Mouse (Mus musculus): ENCODE data around the gene Tmem138. TPM values are rescaled to one million over a fixed set of nuclear protein-coding genes. Genes with fewer than 3 reads are reported as not detected.

The Tmem138 gene
- 35.0 and 37.4 TPM in 2 replicates for polyA plus RNA-seq (2015; fragmentation: Nextera tagmentation; extraction: Ambion mirVana)

DNA sequence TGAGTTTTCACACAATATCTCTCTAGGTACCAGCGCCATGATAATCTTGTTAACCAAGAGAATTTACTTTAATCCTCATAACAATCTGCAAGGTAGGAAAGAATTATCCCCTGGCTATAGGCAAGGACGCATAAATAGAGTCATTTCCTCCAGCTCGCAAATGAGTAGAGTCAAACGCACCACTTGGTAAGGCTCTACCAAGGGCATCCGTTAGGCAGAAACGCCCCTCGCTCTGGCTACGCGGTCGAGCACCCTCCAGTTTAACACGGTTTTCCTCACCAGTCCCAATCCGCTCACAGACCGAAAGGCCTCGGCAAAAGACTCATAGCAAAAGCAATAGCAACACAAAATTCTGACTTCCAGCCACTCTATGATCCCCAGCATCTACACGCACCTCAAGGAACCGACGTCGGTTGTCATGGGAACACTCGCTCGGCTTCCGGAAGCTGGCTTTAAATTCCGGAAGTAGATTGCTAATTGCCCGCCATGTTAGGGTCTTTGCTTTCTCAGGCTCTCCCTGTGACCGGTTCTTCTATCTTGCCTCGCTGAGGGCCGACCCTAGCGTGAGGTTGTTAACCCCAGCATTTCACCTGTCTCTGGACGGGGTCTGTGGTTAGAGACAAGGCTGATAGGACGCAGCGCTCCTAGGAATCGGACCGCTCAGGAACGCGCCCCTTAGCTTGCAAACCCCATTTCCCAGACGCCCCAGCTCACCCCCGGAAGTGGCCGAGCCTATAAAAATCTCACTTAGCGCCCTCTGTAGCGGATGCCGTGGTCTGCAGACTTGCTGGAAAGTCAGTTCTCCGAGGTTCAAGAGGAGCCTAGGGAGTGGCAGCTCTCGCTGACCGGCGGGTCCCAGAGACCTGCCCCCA lies at the start of gene Tmem138, which contains the start of gene Cyb561a3:
Gene Tmem138 (minus strand): TSS at position 673 of the 872 bp plus-strand sequence.
Gene Cyb561a3 (plus strand): TSS at position 483 of the 872 bp plus-strand sequence.
- WGBS, result 0% methylated on average over 44 of the region's 44 CpGs
- peak within 1 kb of the TSS; percentile 93 for H3K27ac ChIP-seq
- TF ChIP-seq CTCF (IDR thresholded peaks at IDR 0.05; ENCODE audit: low read depth), result peak; percentile 64
- H3K27me3 ChIP-seq (ENCODE audit: insufficient read depth, low read length), result no peaks in the 10 kb centered on the region
- H3K9me3 ChIP-seq (replicated peaks; ENCODE audit: low read length), result no peaks in the 10 kb centered on the region
- peak within 1 kb of the TSS; percentile 58 for H3K9ac ChIP-seq (ENCODE audit: low read depth, low read length)
- peaks cover 5% of the 10 kb centered on the region; the same call in 1 of the 2 replicates for H3K4me1 ChIP-seq (replicated peaks; ENCODE audit: insufficient read depth, low read length)
- H3K4me3 ChIP-seq (replicated peaks; ENCODE audit: low read depth, low read length), result peak within 1 kb of the TSS; percentile 73
- H3K4me2 ChIP-seq (ENCODE audit: low read length), result peak within 1 kb of the TSS; percentile 78
- peaks cover 21% of the 10 kb centered on the region; the same call in 1 of the 2 replicates for H3K36me3 ChIP-seq (ENCODE audit: insufficient read depth, low read length)
- peak; percentile 93 for ATAC-seq (replicated peaks; ENCODE audit: low FRiP score, low read depth)
- peak; percentile 98 for DNase-seq (ENCODE audit: low spot score)

DNA sequence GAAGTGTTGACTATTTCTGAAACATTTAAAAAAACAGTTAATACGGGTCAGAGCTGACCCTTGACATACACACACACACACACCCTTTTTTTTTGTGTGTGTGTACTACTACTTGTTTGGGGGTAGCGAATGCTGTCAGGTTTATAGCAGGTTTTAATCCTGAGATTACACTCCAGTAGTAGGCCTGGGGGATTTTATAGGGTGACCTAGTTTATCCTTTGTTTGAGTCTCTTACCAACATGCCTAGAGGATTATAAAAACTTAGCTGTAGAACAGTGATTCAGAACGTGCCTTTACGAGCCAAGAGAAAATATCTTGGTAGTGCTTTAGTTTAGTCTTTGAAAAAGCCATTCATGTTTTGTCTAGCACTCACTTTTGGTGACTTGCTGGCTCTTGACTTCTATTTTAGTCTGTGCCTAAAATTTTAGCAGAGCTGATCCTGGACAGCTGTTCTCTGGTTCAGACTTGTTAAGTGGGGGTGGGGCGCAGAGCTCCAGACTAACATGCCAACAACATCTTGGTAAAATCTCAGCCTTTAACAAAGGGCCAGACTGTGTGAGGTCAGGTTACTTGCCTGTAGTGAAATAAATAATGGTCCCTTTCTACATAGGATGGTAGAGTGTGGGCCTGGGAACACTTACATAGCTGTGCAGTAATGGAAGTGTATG lies 31.5 kb upstream of the Tmem138 start:
- no peak overlapping the region for H3K4me3 ChIP-seq (replicated peaks; ENCODE audit: low read depth, low read length)
- no peak overlapping the region for H3K4me2 ChIP-seq (ENCODE audit: low read length)
- H3K9ac ChIP-seq (ENCODE audit: low read depth, low read length), result no peak overlapping the region
- DNase-seq (ENCODE audit: low spot score) (no peak), ATAC-seq (replicated peaks; ENCODE audit: low FRiP score, low read depth) (no peak)
- H3K4me1 ChIP-seq (replicated peaks; ENCODE audit: insufficient read depth, low read length), result peaks cover 9% of the 10 kb centered on the region
- H3K27me3 ChIP-seq (ENCODE audit: insufficient read depth, low read length), result no peaks in the 10 kb centered on the region
- no peak for TF ChIP-seq CTCF (IDR thresholded peaks at IDR 0.05; ENCODE audit: low read depth)
- no peaks in the 10 kb centered on the region for H3K9me3 ChIP-seq (replicated peaks; ENCODE audit: low read length)
- peaks cover 57% of the 10 kb centered on the region for H3K36me3 ChIP-seq (ENCODE audit: insufficient read depth, low read length)
- WGBS, result 81% methylated on average over 5 of the region's 5 CpGs
- H3K27ac ChIP-seq, result no peak overlapping the region

DNA sequence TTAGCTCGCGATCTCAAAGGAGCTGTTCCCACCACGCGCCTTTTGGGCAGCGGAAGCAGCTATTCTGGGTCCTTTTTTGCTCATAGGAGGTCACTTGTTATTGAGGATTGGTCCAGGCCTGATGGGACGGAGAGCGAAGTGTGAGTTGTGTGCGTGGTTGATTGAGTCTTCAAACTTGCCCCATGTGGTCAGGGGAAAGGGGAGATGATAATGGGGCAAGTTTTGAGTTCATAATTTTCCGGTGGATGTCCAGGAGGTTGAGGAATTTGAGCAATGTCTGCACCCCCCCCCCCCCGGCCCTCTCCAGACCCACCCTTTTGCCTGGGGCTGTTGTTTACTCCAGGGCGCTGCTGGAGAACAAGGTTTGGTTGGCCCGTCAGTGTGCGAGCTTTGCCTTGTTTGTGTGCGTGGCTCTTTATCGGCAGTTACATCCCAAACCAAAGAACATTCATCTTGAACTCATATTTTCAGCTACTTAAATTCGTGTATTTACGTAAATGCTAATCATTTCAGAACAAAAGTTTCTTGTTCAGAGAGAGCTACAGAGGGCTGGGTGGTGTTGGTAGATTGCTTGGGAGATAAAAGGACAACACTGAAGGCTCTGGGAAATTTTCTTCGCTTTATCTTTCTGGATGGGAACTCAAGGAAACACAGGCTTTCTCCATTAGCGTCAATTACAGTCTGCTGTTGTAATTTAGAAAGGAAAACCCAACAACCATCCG lies 28.9 kb upstream of the Tmem138 start:
- H3K36me3 ChIP-seq (ENCODE audit: insufficient read depth, low read length), result peaks cover 31% of the 10 kb centered on the region
- no peaks in the 10 kb centered on the region for H3K9me3 ChIP-seq (replicated peaks; ENCODE audit: low read length)
- peak; percentile 58 for DNase-seq (ENCODE audit: low spot score)
- WGBS, result 6% methylated on average over 20 of the region's 20 CpGs
- H3K27me3 ChIP-seq (ENCODE audit: insufficient read depth, low read length), result no peaks in the 10 kb centered on the region
- H3K4me2 ChIP-seq (ENCODE audit: low read length), result peak overlapping the region; percentile 72
- H3K9ac ChIP-seq (ENCODE audit: low read depth, low read length), result peak overlapping the region; percentile 85
- peak; percentile 18; the same call in 1 of the 2 replicates for ATAC-seq (replicated peaks; ENCODE audit: low FRiP score, low read depth)
- no peak for TF ChIP-seq CTCF (IDR thresholded peaks at IDR 0.05; ENCODE audit: low read depth)
- peaks cover 12% of the 10 kb centered on the region for H3K4me1 ChIP-seq (replicated peaks; ENCODE audit: insufficient read depth, low read length)
- H3K4me3 ChIP-seq (replicated peaks; ENCODE audit: low read depth, low read length), result peak overlapping the region; percentile 79
- peak overlapping the region; percentile 91 for H3K27ac ChIP-seq

DNA sequence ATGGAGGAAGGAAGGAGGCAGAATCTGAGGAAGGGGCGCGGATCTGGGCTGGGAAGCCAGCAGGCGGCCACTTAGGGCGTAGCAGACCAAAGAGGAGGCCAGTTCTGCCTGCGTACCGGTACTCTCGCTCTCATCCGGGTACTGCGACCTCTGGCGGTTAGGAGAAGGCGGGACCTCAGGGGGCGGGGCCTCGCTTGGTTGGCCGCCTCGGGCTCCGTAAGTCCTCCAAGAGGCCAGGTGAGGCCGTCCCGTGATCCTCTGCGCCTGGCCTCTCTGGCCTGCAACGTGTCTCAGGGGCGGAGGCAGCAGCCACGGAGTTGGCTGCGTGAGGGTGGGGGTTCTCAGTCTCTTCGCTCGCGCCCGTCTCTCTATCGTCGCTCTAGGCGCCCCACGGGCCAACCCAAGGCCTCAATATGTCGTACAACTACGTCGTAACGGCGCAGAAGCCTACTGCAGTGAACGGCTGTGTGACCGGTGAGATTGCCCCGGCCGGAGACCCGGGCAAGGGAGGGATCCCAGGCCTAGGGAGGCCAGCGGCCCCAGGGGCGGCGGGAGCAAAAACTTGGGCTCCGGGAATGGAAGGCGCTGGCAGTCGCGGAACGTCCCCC lies 28.2 kb upstream of the Tmem138 start, which contains the start of the genes Ddb1 and Tkfc:
Gene Ddb1 (plus strand): TSS at position 35 of the 608 bp plus-strand sequence.
Gene Tkfc (minus strand): TSS at position 362 of the 608 bp plus-strand sequence.
- DNase-seq (ENCODE audit: low spot score) (peak; percentile 99), ATAC-seq (replicated peaks; ENCODE audit: low FRiP score, low read depth) (peak; percentile 95)
- H3K27ac ChIP-seq, result peak within 1 kb of the TSS; percentile 91
- peak within 1 kb of the TSS; percentile 85 for H3K9ac ChIP-seq (ENCODE audit: low read depth, low read length)
- peaks cover 12% of the 10 kb centered on the region for H3K4me1 ChIP-seq (replicated peaks; ENCODE audit: insufficient read depth, low read length)
- H3K27me3 ChIP-seq (ENCODE audit: insufficient read depth, low read length), result no peaks in the 10 kb centered on the region
- TF ChIP-seq CTCF (IDR thresholded peaks at IDR 0.05; ENCODE audit: low read depth), result peak; percentile 79
- no peaks in the 10 kb centered on the region for H3K9me3 ChIP-seq (replicated peaks; ENCODE audit: low read length)
- peaks cover 24% of the 10 kb centered on the region for H3K36me3 ChIP-seq (ENCODE audit: insufficient read depth, low read length)
- H3K4me3 ChIP-seq (replicated peaks; ENCODE audit: low read depth, low read length), result peak within 1 kb of the TSS; percentile 79
- WGBS, result under 1% methylated on average over 49 of the region's 49 CpGs
- H3K4me2 ChIP-seq (ENCODE audit: low read length), result peak within 1 kb of the TSS; percentile 72

DNA sequence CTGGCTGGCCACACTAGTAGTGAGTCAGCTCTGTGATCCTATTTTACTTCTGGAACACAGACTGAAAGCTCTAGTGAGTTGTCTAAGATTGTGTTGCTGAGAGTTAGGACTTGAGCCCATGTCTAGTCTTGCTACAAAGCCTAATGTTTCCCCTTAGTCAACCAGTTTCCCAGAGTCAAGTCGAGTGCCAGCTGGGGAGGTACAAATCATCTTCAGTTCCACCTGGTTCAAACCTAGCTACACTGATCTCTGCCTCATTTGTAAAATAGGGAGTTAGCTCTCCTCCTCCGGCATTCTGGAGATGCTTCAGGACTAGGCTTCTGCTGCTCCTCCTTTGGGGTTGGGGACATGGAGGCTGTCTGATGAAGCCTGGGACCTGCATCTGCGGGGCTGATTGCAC lies 27.4 kb upstream of the Tmem138 start:
- Histone ChIP-seq H3K9me3 (replicated peaks; ENCODE audit: low read length) (no peaks in the 10 kb centered on the region), H3K4me3 (replicated peaks; ENCODE audit: low read depth, low read length) (peak overlapping the region; percentile 79), H3K27ac (peak overlapping the region; percentile 91), H3K4me1 (replicated peaks; ENCODE audit: insufficient read depth, low read length) (peaks cover 12% of the 10 kb centered on the region), H3K9ac (ENCODE audit: low read depth, low read length) (peak overlapping the region; percentile 69), H3K4me2 (ENCODE audit: low read length) (peak overlapping the region; percentile 72), H3K36me3 (ENCODE audit: insufficient read depth, low read length) (peaks cover 17% of the 10 kb centered on the region), H3K27me3 (ENCODE audit: insufficient read depth, low read length) (no peaks in the 10 kb centered on the region)
- ATAC-seq (replicated peaks; ENCODE audit: low FRiP score, low read depth), result no peak
- no peak for DNase-seq (ENCODE audit: low spot score)
- 27% methylated on average over 3 of the region's 3 CpGs for WGBS
- TF ChIP-seq CTCF (IDR thresholded peaks at IDR 0.05; ENCODE audit: low read depth), result no peak

All from kidney, postnatal 0 days (tissue).